Mouse (Mus musculus) liver, embryonic 12.5 days (tissue): ENCODE results near the gene Gm20441. TPM values are rescaled to one million over a fixed set of nuclear protein-coding genes. Genes with fewer than 3 reads are reported as not detected.

Source experiments
- ATAC-seq: fragments of 200-750 bp; cut with Nextera tagmentation; 2 replicates; pipeline ENCODE4 v1.8.0; 2017; ENCODE audit warnings: moderate number of reproducible peaks, mild to moderate bottlenecking, moderate library complexity
- H3K27ac ChIP-seq: fragments of 300-500 bp; sonication (generic); 2 replicates; pipeline ENCODE4 v1.5.1; 2016; ENCODE audit warnings: mild to moderate bottlenecking
- H3K27me3 ChIP-seq: fragments of 300-500 bp; sonication (generic); replicated peaks from 2 replicates; pipeline ENCODE4 v1.6.1; 2016; ENCODE audit warnings: mild to moderate bottlenecking, moderate library complexity
- H3K36me3 ChIP-seq: fragments of 300-500 bp; sonication (generic); 2 replicates; pipeline ENCODE4 v1.6.1; 2016; ENCODE audit warnings: mild to moderate bottlenecking, moderate library complexity
- H3K4me1 ChIP-seq: fragments of 300-500 bp; sonication (generic); 2 replicates; pipeline ENCODE4 v1.6.1; 2016
- H3K4me2 ChIP-seq: fragments of 300-500 bp; sonication (generic); 2 replicates; pipeline ENCODE4 v1.6.1; 2016; ENCODE audit warnings: mild to moderate bottlenecking, moderate library complexity
- H3K4me3 ChIP-seq: fragments of 300-500 bp; sonication (generic); 2 replicates; pipeline ENCODE4 v1.5.1; 2016; ENCODE audit warnings: mild to moderate bottlenecking, moderate library complexity
- H3K9ac ChIP-seq: fragments of 300-500 bp; sonication (generic); 2 replicates; pipeline ENCODE4 v1.6.1; 2016; ENCODE audit warnings: mild to moderate bottlenecking, moderate library complexity
- H3K9me3 ChIP-seq: fragments of 300-500 bp; sonication (generic); replicated peaks from 2 replicates; pipeline ENCODE4 v1.6.1; 2016; ENCODE audit warnings: mild to moderate bottlenecking, moderate library complexity
- WGBS: fragments of 180-500 bp; shearing (Covaris S2); methylation state at CpG from one replicate; pipeline ENCODE4 v1.1.7; 2016; ENCODE audit not compliant: insufficient replicate concordance; 5-methylcytosine and 5-hydroxymethylcytosine counted together
- polyA plus RNA-seq: library from polyadenylated mRNA; unstranded; fragments of >200 nt; fragmentation: Nextera tagmentation; extraction: Ambion mirVana; gene quantifications from 2 replicates; pipeline ENCODE4 v1.2.1, GENCODE M21; 2016

Gm20441 gene
- polyA plus RNA-seq, 1 experiment from 2014 or later = not detected

- 3% methylated on average over 18 of the region's 18 CpGs for WGBS
- H3K36me3 ChIP-seq = no peaks in the 10 kb centered on the region
- peak within 1 kb of the TSS; percentile 83 for H3K4me2 ChIP-seq
- H3K9me3 ChIP-seq = no peaks in the 10 kb centered on the region
- H3K4me1 ChIP-seq = peaks cover 33% of the 10 kb centered on the region
- no peak within 1 kb of the TSS for H3K27ac ChIP-seq
- H3K4me3 ChIP-seq = peak within 1 kb of the TSS; percentile 63
- H3K27me3 ChIP-seq = peaks cover 45% of the 10 kb centered on the region; the same call in 1 of the 2 replicates
- peak within 1 kb of the TSS; percentile 64 for H3K9ac ChIP-seq
- ATAC-seq = peak; percentile 69; the same call in 1 of the 2 replicates
These were observed 17.5 kb upstream of the Gm20441 start, which contains the start of gene Gstt1 for GRCm38 (mm10) chr10:75798176-75798696. Gstt1 (minus strand) TSS chr10:75798584.

GRCm38 (mm10) chr10:75797619-75798175 is 16.9 kb upstream of the Gm20441 start:
- 2% methylated on average over 12 of the region's 12 CpGs for WGBS
- H3K27ac ChIP-seq = no peak overlapping the region

GRCm38 (mm10) chr10:75796731-75797516 is 16.2 kb upstream of the Gm20441 start:
- Histone ChIP-seq H3K27ac (no peak overlapping the region), H3K9ac (peak overlapping the region; percentile 64), H3K4me1 (peaks cover 33% of the 10 kb centered on the region), H3K9me3 (no peaks in the 10 kb centered on the region), H3K36me3 (no peaks in the 10 kb centered on the region), H3K4me2 (peak overlapping the region; percentile 83), H3K4me3 (peak overlapping the region; percentile 63), H3K27me3 (peaks cover 45% of the 10 kb centered on the region)
- WGBS = 35% methylated on average over 11 of the region's 11 CpGs
- 0 out of 2 replicates have a peak, but pooled peaks have one; percentile 4 for ATAC-seq

More at GRCm38 (mm10) chr10:75797619-75798175, 16.9 kb upstream of the Gm20441 start:
- Histone ChIP-seq H3K27me3 (peaks cover 45% of the 10 kb centered on the region), H3K4me1 (peaks cover 33% of the 10 kb centered on the region), H3K4me3 (peak overlapping the region; percentile 63), H3K9me3 (no peaks in the 10 kb centered on the region), H3K4me2 (peak overlapping the region; percentile 83), H3K36me3 (no peaks in the 10 kb centered on the region), H3K9ac (peak overlapping the region; percentile 64)
- ATAC-seq = peak; percentile 47

- WGBS = 21% methylated on average over 3 of the region's 3 CpGs
- H3K4me3 ChIP-seq = no peak overlapping the region
- ATAC-seq = no peak
- H3K36me3 ChIP-seq = no peaks in the 10 kb centered on the region
- H3K9ac ChIP-seq = no peak overlapping the region
- peak overlapping the region; percentile 22; the same call in 1 of the 2 replicates for H3K27ac ChIP-seq
- H3K9me3 ChIP-seq = no peaks in the 10 kb centered on the region
- peaks cover 37% of the 10 kb centered on the region for H3K4me1 ChIP-seq
- peaks cover 28% of the 10 kb centered on the region for H3K27me3 ChIP-seq
- H3K4me2 ChIP-seq = peak overlapping the region; percentile 28
These were observed 14.1 kb upstream of the Gm20441 start for GRCm38 (mm10) chr10:75794880-75795279.

GRCm38 (mm10) chr10:75790773-75791172 is 10.0 kb upstream of the Gm20441 start:
- no peak for ATAC-seq
- Histone ChIP-seq H3K4me3 (no peak overlapping the region), H3K4me1 (peaks cover 13% of the 10 kb centered on the region; the same call in 1 of the 2 replicates), H3K9ac (no peak overlapping the region), H3K36me3 (no peaks in the 10 kb centered on the region), H3K4me2 (no peak overlapping the region), H3K27ac (no peak overlapping the region), H3K27me3 (peaks cover 6% of the 10 kb centered on the region; the same call in 1 of the 2 replicates), H3K9me3 (no peaks in the 10 kb centered on the region)
- WGBS = 16% methylated on average over 7 of the region's 7 CpGs

- Histone ChIP-seq H3K27me3 (peaks cover 4% of the 10 kb centered on the region), H3K4me1 (peaks cover 9% of the 10 kb centered on the region; the same call in 1 of the 2 replicates), H3K9ac (no peak overlapping the region), H3K4me3 (no peak overlapping the region), H3K4me2 (no peak overlapping the region), H3K36me3 (no peaks in the 10 kb centered on the region), H3K27ac (peak overlapping the region; percentile 68; the same call in 1 of the 2 replicates), H3K9me3 (no peaks in the 10 kb centered on the region)
- peak; percentile 85 for ATAC-seq
- 65% methylated on average over 5 of the region's 5 CpGs for WGBS
These were observed 9.1 kb upstream of the Gm20441 start for GRCm38 (mm10) chr10:75789841-75790240.

- Histone ChIP-seq H3K4me1 (0 out of 2 replicates have a peak, but pooled peaks cover 5% of the 10 kb centered on the region), H3K9ac (no peak overlapping the region), H3K4me3 (no peak overlapping the region), H3K9me3 (no peaks in the 10 kb centered on the region), H3K27me3 (peaks cover 10% of the 10 kb centered on the region), H3K4me2 (no peak overlapping the region), H3K27ac (no peak overlapping the region), H3K36me3 (no peaks in the 10 kb centered on the region)
- WGBS = 55% methylated on average over 6 of the region's 6 CpGs
- ATAC-seq = peak; percentile 50; the same call in 1 of the 2 replicates
These were observed 8.5 kb upstream of the Gm20441 start for GRCm38 (mm10) chr10:75789081-75789735.

GRCm38 (mm10) chr10:75788277-75788676 is 7.5 kb upstream of the Gm20441 start:
- Histone ChIP-seq H3K4me2 (no peak overlapping the region), H3K27me3 (peaks cover 20% of the 10 kb centered on the region), H3K4me3 (no peak overlapping the region), H3K4me1 (0 out of 2 replicates have a peak, but pooled peaks cover 5% of the 10 kb centered on the region), H3K9me3 (no peaks in the 10 kb centered on the region), H3K9ac (no peak overlapping the region), H3K36me3 (no peaks in the 10 kb centered on the region), H3K27ac (no peak overlapping the region)
- no peak for ATAC-seq
- WGBS = 82% methylated on average over 8 of the region's 8 CpGs

- ATAC-seq = no peak
These were observed 4.7 kb upstream of the Gm20441 start for GRCm38 (mm10) chr10:75785442-75785841.

GRCm38 (mm10) chr10:75779206-75780174 is 1.3 kb downstream of the Gm20441 start:
- Histone ChIP-seq H3K9me3 (no peaks in the 10 kb centered on the region), H3K9ac (no peak overlapping the region), H3K4me1 (0 out of 2 replicates have a peak, but pooled peaks cover 3% of the 10 kb centered on the region), H3K27me3 (peaks cover 83% of the 10 kb centered on the region), H3K4me3 (no peak overlapping the region), H3K36me3 (no peaks in the 10 kb centered on the region), H3K4me2 (peak overlapping the region; percentile 60), H3K27ac (no peak overlapping the region)
- no peak for ATAC-seq
- WGBS = 33% methylated on average over 15 of the region's 15 CpGs

More at GRCm38 (mm10) chr10:75785442-75785841, 4.7 kb upstream of the Gm20441 start:
- Histone ChIP-seq H3K27me3 (peaks cover 46% of the 10 kb centered on the region), H3K9me3 (no peaks in the 10 kb centered on the region), H3K4me3 (no peak overlapping the region), H3K9ac (no peak overlapping the region), H3K36me3 (no peaks in the 10 kb centered on the region), H3K4me2 (no peak overlapping the region), H3K27ac (no peak overlapping the region), H3K4me1 (0 out of 2 replicates have a peak, but pooled peaks cover 3% of the 10 kb centered on the region)
- 26% methylated on average over 1 of the region's 1 CpGs for WGBS
